Mouse (Mus musculus) intestine, postnatal 0 days (tissue): Measurements from ENCODE around the gene Ankrd54. TPM values are rescaled to one million over a fixed set of nuclear protein-coding genes. Genes with fewer than 3 reads are reported as not detected.

ENCODE experiments used
- ATAC-seq: fragments of 200-750 bp; cut with Nextera tagmentation; 2 replicates; pipeline ENCODE4 v1.8.0; 2017; ENCODE audit warnings: mild to moderate bottlenecking, moderate TSS enrichment, moderate library complexity
- H3K27ac ChIP-seq: fragments of 300-500 bp; sonication (generic); 2 replicates; pipeline ENCODE4 v1.5.1; 2014; ENCODE audit warnings: mild to moderate bottlenecking, low read depth, low read length, moderate library complexity
- H3K27me3 ChIP-seq: fragments of 300-500 bp; sonication (generic); replicated peaks from 2 replicates; pipeline ENCODE4 v1.6.1; 2014; ENCODE audit warnings: low read length, mixed read lengths; ENCODE audit not compliant: control insufficient read depth, insufficient read depth
- H3K36me3 ChIP-seq: fragments of 300-500 bp; sonication (generic); 2 replicates; pipeline ENCODE4 v1.6.1; 2014; ENCODE audit warnings: mild to moderate bottlenecking, moderate library complexity; ENCODE audit not compliant: control insufficient read depth, insufficient read depth
- H3K4me1 ChIP-seq: fragments of 300-500 bp; sonication (generic); replicated peaks from 2 replicates; pipeline ENCODE4 v1.6.1; 2014; ENCODE audit warnings: antibody characterized with exemption, low read length, mixed read lengths; ENCODE audit not compliant: control insufficient read depth, insufficient read depth
- H3K4me2 ChIP-seq: fragments of 300-500 bp; sonication (generic); replicated peaks from 2 replicates; pipeline ENCODE4 v1.6.1; 2014; ENCODE audit warnings: low read depth, mild to moderate bottlenecking, moderate library complexity
- H3K4me3 ChIP-seq: fragments of 300-500 bp; sonication (generic); 2 replicates; pipeline ENCODE4 v1.5.1; 2014; ENCODE audit warnings: low read depth, low read length
- H3K9ac ChIP-seq: fragments of 300-500 bp; sonication (generic); 2 replicates; pipeline ENCODE4 v1.6.1; 2014; ENCODE audit warnings: mild to moderate bottlenecking, low read depth, low read length
- H3K9me3 ChIP-seq: fragments of 300-500 bp; sonication (generic); 2 replicates; pipeline ENCODE4 v1.6.1; 2016; ENCODE audit warnings: mixed run types; ENCODE audit not compliant: control insufficient read depth
- CTCF ChIP-seq: sonication (generic); IDR thresholded peaks from 2 replicates; pipeline ENCODE4 v1.5.1; 2016; ENCODE audit warnings: low read depth, mild to moderate bottlenecking, control low read depth, antibody characterized with exemption, moderate library complexity
- WGBS: fragments of 180-500 bp; shearing (Covaris S2); extraction: QIAGEN DNeasy Blood & Tissue Kit; methylation state at CpG from one replicate; pipeline ENCODE4 v1.1.7; 2014; 5-methylcytosine and 5-hydroxymethylcytosine counted together
- polyA plus RNA-seq: library from polyadenylated mRNA; unstranded; fragments of >200 nt; fragmentation: Nextera tagmentation; extraction: Ambion mirVana; gene quantifications from 2 replicates; pipeline ENCODE4 v1.2.1, GENCODE M21; 2015

Gene Ankrd54
- polyA plus RNA-seq, 1 experiment from 2014 or later: 44.1 TPM

- Histone ChIP-seq H3K36me3 (peaks cover 4% of the 10 kb centered on the region; the same call in 1 of the 2 replicates), H3K27ac (peak within 1 kb of the TSS; percentile 84), H3K9ac (peak within 1 kb of the TSS; percentile 89), H3K9me3 (no peaks in the 10 kb centered on the region), H3K27me3 (no peaks in the 10 kb centered on the region), H3K4me1 (peaks cover 14% of the 10 kb centered on the region; the same call in 1 of the 2 replicates), H3K4me2 (peak within 1 kb of the TSS; percentile 96), H3K4me3 (peak within 1 kb of the TSS; percentile 75)
- peak; percentile 76 for ATAC-seq
- WGBS: under 1% methylated on average over 67 of the region's 85 CpGs
- TF ChIP-seq CTCF: 0 out of 2 replicates have a peak, but pooled peaks have one; percentile 5
Measured at GRCm38 (mm10) chr15:79108421-79109320, 46.0 kb upstream of the Ankrd54 start, which contains the start of gene Micall1. Gene Micall1 (plus strand): TSS chr15:79108898.

DNA sequence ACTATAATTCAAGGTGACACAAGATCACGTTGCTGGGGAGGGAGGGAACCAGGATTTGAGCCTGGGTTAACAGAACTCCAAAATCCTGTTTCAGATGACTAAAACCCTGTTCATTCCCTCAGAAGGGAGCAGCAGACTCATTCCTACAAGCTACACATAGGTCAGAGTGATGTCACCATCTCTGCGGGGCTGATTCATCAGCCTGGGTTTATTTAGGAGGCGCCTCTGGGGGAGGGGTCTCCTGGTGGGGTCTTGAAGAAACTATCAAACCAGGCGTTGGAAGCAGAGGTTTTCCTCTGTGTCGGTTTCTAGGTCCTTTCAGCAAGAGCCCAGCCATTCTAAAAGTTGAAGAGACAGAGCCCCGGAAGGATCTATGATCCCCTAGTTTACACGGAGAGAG is 45.3 kb upstream of the Ankrd54 start:
- H3K9ac ChIP-seq: no peak overlapping the region
- ATAC-seq: no peak
- no peaks in the 10 kb centered on the region for H3K9me3 ChIP-seq
- H3K4me3 ChIP-seq: peak overlapping the region; percentile 75; the same call in 1 of the 2 replicates
- no peak for TF ChIP-seq CTCF
- H3K4me2 ChIP-seq: peak overlapping the region; percentile 96
- WGBS: 27% methylated on average over 7 of the region's 7 CpGs
- no peaks in the 10 kb centered on the region for H3K27me3 ChIP-seq
- H3K27ac ChIP-seq: peak overlapping the region; percentile 84; the same call in 1 of the 2 replicates
- peaks cover 4% of the 10 kb centered on the region; the same call in 1 of the 2 replicates for H3K36me3 ChIP-seq
- H3K4me1 ChIP-seq: peaks cover 14% of the 10 kb centered on the region; the same call in 1 of the 2 replicates

DNA sequence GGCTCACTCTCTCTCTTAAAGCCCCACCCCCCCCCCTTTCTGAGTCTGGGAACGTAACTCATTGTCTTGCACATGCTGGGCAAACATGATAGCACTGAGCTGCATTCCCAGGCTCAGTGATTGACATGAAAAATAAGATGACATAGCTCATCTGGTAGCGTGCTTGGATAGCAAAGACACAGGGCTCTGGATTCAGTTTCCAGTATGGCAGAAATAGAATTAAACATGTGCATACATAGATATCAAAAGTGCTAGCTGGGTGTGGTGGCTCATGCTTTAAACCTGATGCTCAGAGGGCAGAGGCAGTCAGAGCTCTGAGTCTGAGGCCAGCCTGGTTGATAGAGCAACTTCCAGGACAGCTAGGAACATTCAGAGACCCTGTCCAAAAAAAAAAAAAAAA is 43.1 kb upstream of the Ankrd54 start:
- H3K9me3 ChIP-seq: no peaks in the 10 kb centered on the region
- peaks cover 14% of the 10 kb centered on the region; the same call in 1 of the 2 replicates for H3K4me1 ChIP-seq
- no peak overlapping the region for H3K4me2 ChIP-seq
- 54% methylated on average over 2 of the region's 2 CpGs for WGBS
- no peaks in the 10 kb centered on the region for H3K27me3 ChIP-seq
- H3K4me3 ChIP-seq: no peak overlapping the region
- TF ChIP-seq CTCF: no peak
- no peak for ATAC-seq
- H3K9ac ChIP-seq: no peak overlapping the region
- no peak overlapping the region for H3K27ac ChIP-seq
- no peaks in the 10 kb centered on the region for H3K36me3 ChIP-seq

- no peaks in the 10 kb centered on the region for H3K36me3 ChIP-seq
Measured at GRCm38 (mm10) chr15:79103264-79103663, 40.6 kb upstream of the Ankrd54 start.

DNA sequence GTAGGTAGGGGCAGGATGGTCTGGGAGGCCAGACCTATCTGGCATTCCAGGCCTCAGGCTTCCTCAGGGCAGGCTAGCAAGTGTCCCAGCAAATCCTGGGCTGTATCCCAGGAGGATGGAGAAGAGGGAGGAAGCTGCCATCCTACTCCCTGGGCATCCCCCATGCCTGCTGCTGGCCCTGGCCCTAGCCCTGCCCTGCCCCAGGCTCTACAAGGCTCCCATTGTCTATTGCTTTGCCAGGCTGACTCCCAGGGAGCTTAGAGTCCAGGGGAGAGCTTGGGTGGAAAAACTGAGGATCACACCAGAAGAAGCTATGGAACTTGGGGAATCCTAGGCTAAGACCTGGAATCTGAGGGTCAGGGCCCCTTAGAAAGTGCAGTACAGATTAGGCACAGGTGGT is 38.8 kb upstream of the Ankrd54 start:
- no peak for ATAC-seq
- no peak overlapping the region for H3K27ac ChIP-seq
- no peaks in the 10 kb centered on the region for H3K27me3 ChIP-seq
- no peak for TF ChIP-seq CTCF
- H3K4me3 ChIP-seq: no peak overlapping the region
- peaks cover under 1% of the 10 kb centered on the region; the same call in 1 of the 2 replicates for H3K4me1 ChIP-seq
- no peaks in the 10 kb centered on the region for H3K36me3 ChIP-seq
- no peaks in the 10 kb centered on the region for H3K9me3 ChIP-seq
- H3K9ac ChIP-seq: no peak overlapping the region
- H3K4me2 ChIP-seq: no peak overlapping the region

More at GRCm38 (mm10) chr15:79103264-79103663, 40.6 kb upstream of the Ankrd54 start:
- peaks cover 2% of the 10 kb centered on the region for H3K4me1 ChIP-seq
- ATAC-seq: no peak
- no peak overlapping the region for H3K9ac ChIP-seq
- H3K4me3 ChIP-seq: no peak overlapping the region
- no peak overlapping the region for H3K4me2 ChIP-seq
- H3K27ac ChIP-seq: no peak overlapping the region
- H3K9me3 ChIP-seq: no peaks in the 10 kb centered on the region
- TF ChIP-seq CTCF: no peak
- 79% methylated on average over 10 of the region's 10 CpGs for WGBS
- H3K27me3 ChIP-seq: no peaks in the 10 kb centered on the region

DNA sequence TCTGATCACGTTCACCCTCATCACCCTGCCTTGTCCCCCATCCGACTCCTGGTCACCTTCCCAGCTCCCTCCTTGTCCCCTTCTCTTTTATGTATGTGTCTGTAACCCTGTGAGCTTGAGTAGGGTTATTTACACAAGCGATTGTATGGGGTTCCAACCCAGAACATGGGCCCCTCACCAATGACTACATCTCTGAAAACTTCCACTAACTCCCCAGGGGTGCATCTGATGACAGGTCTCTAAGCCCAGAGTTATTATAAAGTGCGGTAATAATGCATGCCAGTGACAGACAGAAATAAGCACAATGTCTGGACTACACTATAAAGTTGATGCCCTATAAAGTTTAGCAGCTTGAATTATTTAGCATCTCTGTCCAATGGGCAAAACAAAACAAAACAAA is 37.7 kb upstream of the Ankrd54 start:
- TF ChIP-seq CTCF: no peak
- WGBS: 73% methylated on average over 4 of the region's 4 CpGs
- no peaks in the 10 kb centered on the region for H3K27me3 ChIP-seq
- no peak overlapping the region for H3K4me3 ChIP-seq
- no peak overlapping the region for H3K27ac ChIP-seq
- ATAC-seq: no peak
- H3K9me3 ChIP-seq: no peaks in the 10 kb centered on the region
- H3K4me2 ChIP-seq: no peak overlapping the region
- H3K9ac ChIP-seq: no peak overlapping the region
- H3K4me1 ChIP-seq: peaks cover 3% of the 10 kb centered on the region; the same call in 1 of the 2 replicates
- H3K36me3 ChIP-seq: peaks cover 4% of the 10 kb centered on the region; the same call in 1 of the 2 replicates
